Mouse (Mus musculus) ES-Bruce4 (cell line): Measurements from ENCODE around the gene Snrnp70. TPM values are rescaled to one million over a fixed set of nuclear protein-coding genes. Genes with fewer than 3 reads are reported as not detected.

Experiments
- H3K27ac ChIP-seq: 2 replicates; pipeline ENCODE4 v1.5.1; 2012; ENCODE audit warnings: low read length, inconsistent platforms; ENCODE audit not compliant: insufficient read depth
- H3K27me3 ChIP-seq: 2 replicates; pipeline ENCODE4 v1.6.1; 2012; ENCODE audit warnings: mild to moderate bottlenecking, low read length, inconsistent platforms; ENCODE audit not compliant: control insufficient read depth, poor library complexity, insufficient read depth, severe bottlenecking
- H3K36me3 ChIP-seq: 2 replicates; pipeline ENCODE4 v1.6.1; 2012; ENCODE audit warnings: inconsistent platforms, mild to moderate bottlenecking, low read length, moderate library complexity; ENCODE audit not compliant: control insufficient read depth, poor library complexity, insufficient read depth, severe bottlenecking
- H3K4me1 ChIP-seq: one replicate; pipeline ENCODE4 v1.8.1; 2011; ENCODE audit warnings: low read length; ENCODE audit not compliant: control insufficient read depth, insufficient read depth
- H3K4me3 ChIP-seq: 2 replicates; pipeline ENCODE4 v1.5.1; 2011; ENCODE audit warnings: low read depth, mild to moderate bottlenecking, low read length
- H3K9ac ChIP-seq: 2 replicates; pipeline ENCODE4 v1.6.1; 2012; ENCODE audit warnings: low read depth, mild to moderate bottlenecking, inconsistent platforms; ENCODE audit not compliant: poor library complexity, severe bottlenecking
- H3K9me3 ChIP-seq: replicated peaks from 2 replicates; pipeline ENCODE4 v1.6.1; 2012; ENCODE audit warnings: mild to moderate bottlenecking, low read length, inconsistent platforms; ENCODE audit not compliant: control insufficient read depth, poor library complexity, insufficient read depth, severe bottlenecking
- CTCF ChIP-seq: IDR thresholded peaks from one replicate; pipeline ENCODE4 v1.8.1; 2011; ENCODE audit warnings: low read depth, low read length
- EP300 ChIP-seq: IDR thresholded peaks from 2 replicates; pipeline ENCODE4 v1.6.1; 2011; ENCODE audit warnings: low read depth, low read length; ENCODE audit not compliant: insufficient read depth
- POLR2A ChIP-seq: IDR thresholded peaks from one replicate; pipeline ENCODE4 v1.8.1; 2011; ENCODE audit warnings: low read length; ENCODE audit not compliant: insufficient read depth
- polyA plus RNA-seq: library from polyadenylated mRNA; stranded (reverse); fragments of >200 nt; gene quantifications from 2 replicates; pipeline ENCODE4 v1.2.4, GENCODE M21; 2011; ENCODE audit warnings: low read depth; ENCODE audit not compliant: missing spikeins, insufficient read depth, insufficient read length

Gene Snrnp70
- polyA plus RNA-seq, 1 experiment, result 686 TPM

DNA sequence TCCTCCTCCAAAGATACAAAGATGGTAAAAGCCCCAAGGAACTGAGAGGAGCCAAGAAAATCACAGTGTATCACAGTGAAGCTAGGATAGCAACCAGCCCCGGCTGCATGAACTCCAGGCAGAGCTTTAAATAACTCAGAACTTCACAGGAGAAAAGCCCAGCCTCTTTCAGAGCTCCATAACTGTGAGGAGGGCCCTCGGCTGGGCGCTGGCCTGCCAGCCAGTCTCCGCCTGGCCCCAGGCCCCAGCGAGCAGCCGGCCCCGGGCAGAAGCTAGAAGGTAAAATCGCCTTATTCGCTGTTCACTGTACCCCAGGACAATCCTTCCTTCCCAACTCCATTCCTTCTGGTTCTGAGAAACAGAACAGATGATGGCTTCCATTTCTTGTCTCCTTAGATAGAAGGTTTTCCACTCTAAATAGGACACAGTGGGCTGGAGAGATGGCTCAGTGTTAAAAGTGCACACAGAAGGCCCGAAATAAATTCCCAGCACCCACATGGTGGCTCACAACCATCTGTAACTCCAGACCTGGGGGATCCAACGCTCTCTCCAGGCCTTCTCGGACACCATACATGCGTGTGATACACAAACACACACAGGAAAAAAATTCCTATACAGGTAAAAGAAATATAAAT is 66.6 kb downstream of the Snrnp70 start:
- no peak for TF ChIP-seq CTCF
- no peak for TF ChIP-seq EP300
- no peak for TF ChIP-seq POLR2A
- Histone ChIP-seq H3K27me3 (no peaks in the 10 kb centered on the region), H3K9ac (no peak overlapping the region), H3K27ac (no peak overlapping the region), H3K4me3 (no peak overlapping the region), H3K4me1 (peaks cover 4% of the 10 kb centered on the region), H3K9me3 (peaks cover 4% of the 10 kb centered on the region), H3K36me3 (no peaks in the 10 kb centered on the region)

Other genes with a start within 250 kb of the Snrnp70 start
- gene Pih1d1, start 241.4 kb downstream of the Snrnp70 start, polyA plus RNA-seq, result 38.5 and 43.6 TPM in 2 replicates
- 36.9 and 44.2 TPM in 2 replicates for gene Aldh16a1, start 241.2 kb downstream of the Snrnp70 start, polyA plus RNA-seq
- 0.94 and 1.6 TPM in 2 replicates for gene Slc17a7, start 231.8 kb downstream of the Snrnp70 start, polyA plus RNA-seq
- 0.68 and 1.2 TPM in 2 replicates for gene Gfy, start 216.2 kb downstream of the Snrnp70 start, polyA plus RNA-seq
- not detected in 2 replicates for gene Pth2, start 214.7 kb downstream of the Snrnp70 start, polyA plus RNA-seq
- 2.2 and 2.6 TPM in 2 replicates for gene Ccdc155, start 190.8 kb downstream of the Snrnp70 start, polyA plus RNA-seq
- gene Dkkl1, start 183.6 kb downstream of the Snrnp70 start, polyA plus RNA-seq, result 4.2 and 8.6 TPM in 2 replicates
- gene Tead2, start 180.0 kb downstream of the Snrnp70 start, polyA plus RNA-seq, result 147 and 152 TPM in 2 replicates
- 2.2 and 3.4 TPM in 2 replicates for gene Cd37, start 156.6 kb downstream of the Snrnp70 start, polyA plus RNA-seq
- 0.55 and 0.63 TPM in 2 replicates for gene Slc6a16, start 154.7 kb downstream of the Snrnp70 start, polyA plus RNA-seq
- gene Slc6a21, start 118.2 kb downstream of the Snrnp70 start, polyA plus RNA-seq, result not detected in 2 replicates
- gene Trpm4, start 62.0 kb downstream of the Snrnp70 start, polyA plus RNA-seq, result 18.9 and 19.8 TPM in 2 replicates
- 5.2 and 6.9 TPM in 2 replicates for gene Hrc, start 60.5 kb downstream of the Snrnp70 start, polyA plus RNA-seq
- gene Ppfia3, start 28.7 kb downstream of the Snrnp70 start, polyA plus RNA-seq, result 7.2 and 9.3 TPM in 2 replicates
- 0.88 TPM in 1 of 2 replicates, not detected in the other for gene Lin7b, start 25.2 kb downstream of the Snrnp70 start, polyA plus RNA-seq
- 0.41 TPM in 1 of 2 replicates, not detected in the other for gene Kcna7, start 9.9 kb upstream of the Snrnp70 start, polyA plus RNA-seq
- gene Ntf5, start 18.0 kb upstream of the Snrnp70 start, polyA plus RNA-seq, result 5.0 and 5.2 TPM in 2 replicates
- gene Lhb, start 25.1 kb upstream of the Snrnp70 start, polyA plus RNA-seq, result not detected in 2 replicates
- gene Gys1, start 39.1 kb upstream of the Snrnp70 start, polyA plus RNA-seq, result 24.4 and 26.7 TPM in 2 replicates
- 263 and 267 TPM in 2 replicates for gene Ruvbl2, start 42.4 kb upstream of the Snrnp70 start, polyA plus RNA-seq
- 5,956 and 6,533 TPM in 2 replicates for gene Ftl1, start 64.1 kb upstream of the Snrnp70 start, polyA plus RNA-seq
- 250 and 287 TPM in 2 replicates for gene Bax, start 71.2 kb upstream of the Snrnp70 start, polyA plus RNA-seq
- 1.3 and 2.4 TPM in 2 replicates for gene Tulp2, start 86.1 kb upstream of the Snrnp70 start, polyA plus RNA-seq
- gene Gm45808, start 91.1 kb upstream of the Snrnp70 start, polyA plus RNA-seq, result not detected in 2 replicates
- 15.3 and 15.5 TPM in 2 replicates for gene Dhdh, start 93.1 kb upstream of the Snrnp70 start, polyA plus RNA-seq
- 105 and 119 TPM in 2 replicates for gene Nucb1, start 114.7 kb upstream of the Snrnp70 start, polyA plus RNA-seq
- 15.5 and 18.6 TPM in 2 replicates for gene Ppp1r15a, start 130.5 kb upstream of the Snrnp70 start, polyA plus RNA-seq
- 14.3 and 18.6 TPM in 2 replicates for gene Plekha4, start 130.6 kb upstream of the Snrnp70 start, polyA plus RNA-seq
- gene Hsd17b14, start 159.2 kb upstream of the Snrnp70 start, polyA plus RNA-seq, result 55.0 and 62.2 TPM in 2 replicates
- gene Bcat2, start 174.4 kb upstream of the Snrnp70 start, polyA plus RNA-seq, result 104 and 144 TPM in 2 replicates
- gene Fgf21, start 219.7 kb upstream of the Snrnp70 start, polyA plus RNA-seq, result 0.94 and 1.7 TPM in 2 replicates
- gene Fut1, start 221.5 kb upstream of the Snrnp70 start, polyA plus RNA-seq, result 3.0 and 3.9 TPM in 2 replicates
- 4.6 and 5.8 TPM in 2 replicates for gene Izumo1, start 226.1 kb upstream of the Snrnp70 start, polyA plus RNA-seq
- gene Rasip1, start 231.7 kb upstream of the Snrnp70 start, polyA plus RNA-seq, result 2.5 and 3.0 TPM in 2 replicates
- 2.2 and 4.1 TPM in 2 replicates for gene Mamstr, start 244.2 kb upstream of the Snrnp70 start, polyA plus RNA-seq